Mouse (Mus musculus): Measurements from ENCODE around the gene Smim27.

GRCm38 (mm10) chr4:40302445-40303125, 33.2 kb downstream of the Smim27 start:
- TF ChIP-seq CTCF (IDR thresholded peaks at IDR 0.05; ENCODE audit: low read depth) (no peak), EP300 (IDR thresholded peaks at IDR 0.05; ENCODE audit: low read depth) (no peak)

Data from liver, embryonic 14.5 days (tissue).